Mouse (Mus musculus) stomach, embryonic 16.5 days (tissue): Measurements from ENCODE around the gene Gen1. TPM values are rescaled to one million over a fixed set of nuclear protein-coding genes. Genes with fewer than 3 reads are reported as not detected.

Experiments
- ATAC-seq: fragments of 200-750 bp; cut with Nextera tagmentation; 2 replicates; pipeline ENCODE4 v1.8.0; 2017; ENCODE audit warnings: moderate number of reproducible peaks, moderate TSS enrichment; ENCODE audit not compliant: insufficient read depth, low FRiP score
- H3K27ac ChIP-seq: fragments of 300-500 bp; sonication (generic); 2 replicates; pipeline ENCODE4 v1.5.1; 2014; ENCODE audit warnings: low read length
- H3K27me3 ChIP-seq: fragments of 300-500 bp; sonication (generic); 2 replicates; pipeline ENCODE4 v1.6.1; 2014; ENCODE audit warnings: low read length, control low read depth, mixed read lengths; ENCODE audit not compliant: control insufficient read depth, insufficient read depth
- H3K36me3 ChIP-seq: fragments of 300-500 bp; sonication (generic); 2 replicates; pipeline ENCODE4 v1.6.1; 2014; ENCODE audit warnings: low read length; ENCODE audit not compliant: control insufficient read depth, insufficient read depth
- H3K4me1 ChIP-seq: fragments of 300-500 bp; sonication (generic); 2 replicates; pipeline ENCODE4 v1.6.1; 2014; ENCODE audit warnings: low read length, control low read depth, mixed read lengths; ENCODE audit not compliant: control insufficient read depth, insufficient read depth
- H3K4me2 ChIP-seq: fragments of 300-500 bp; sonication (generic); 2 replicates; pipeline ENCODE4 v1.6.1; 2014; ENCODE audit warnings: low read depth, low read length, mixed read lengths
- H3K4me3 ChIP-seq: fragments of 300-500 bp; sonication (generic); replicated peaks from 2 replicates; pipeline ENCODE4 v1.5.1; 2014; ENCODE audit warnings: mild to moderate bottlenecking, low read length
- H3K9ac ChIP-seq: fragments of 300-500 bp; sonication (generic); 2 replicates; pipeline ENCODE4 v1.6.1; 2014; ENCODE audit warnings: low read length
- H3K9me3 ChIP-seq: fragments of 300-500 bp; sonication (generic); replicated peaks from 2 replicates; pipeline ENCODE4 v1.6.1; 2016; ENCODE audit warnings: low read length, control low read depth; ENCODE audit not compliant: control insufficient read depth
- WGBS: fragments of 180-500 bp; shearing (Covaris S2); extraction: QIAGEN DNeasy Blood & Tissue Kit; methylation state at CpG from one replicate; pipeline ENCODE4 v1.1.7; 2014; 5-methylcytosine and 5-hydroxymethylcytosine counted together
- microRNA-seq: library from miRNA; unstranded; fragments of <30 nt; microRNA quantifications from one replicate; pipeline ENCODE4, GENCODE M21; 2016
- polyA plus RNA-seq: library from polyadenylated mRNA; unstranded; fragments of >200 nt; fragmentation: Nextera tagmentation; extraction: Ambion mirVana; gene quantifications from 2 replicates; pipeline ENCODE4 v1.2.1, GENCODE M21; 2015

The Gen1 gene
- polyA plus RNA-seq, 1 experiment from 2014 or later: 8.2 TPM

GRCm38 (mm10) chr12:11202476-11202875, 63.1 kb downstream of the Gen1 start:
- no peak overlapping the region for H3K4me3 ChIP-seq
- H3K9ac ChIP-seq: no peak overlapping the region
- H3K27ac ChIP-seq: no peak overlapping the region
- H3K4me2 ChIP-seq: no peak overlapping the region
- H3K27me3 ChIP-seq: no peaks in the 10 kb centered on the region
- H3K9me3 ChIP-seq: no peaks in the 10 kb centered on the region
- ATAC-seq: no peak
- 85% methylated on average over 8 of the region's 8 CpGs for WGBS
- H3K4me1 ChIP-seq: 0 out of 2 replicates have a peak, but pooled peaks cover 9% of the 10 kb centered on the region
- H3K36me3 ChIP-seq: no peaks in the 10 kb centered on the region

DNA sequence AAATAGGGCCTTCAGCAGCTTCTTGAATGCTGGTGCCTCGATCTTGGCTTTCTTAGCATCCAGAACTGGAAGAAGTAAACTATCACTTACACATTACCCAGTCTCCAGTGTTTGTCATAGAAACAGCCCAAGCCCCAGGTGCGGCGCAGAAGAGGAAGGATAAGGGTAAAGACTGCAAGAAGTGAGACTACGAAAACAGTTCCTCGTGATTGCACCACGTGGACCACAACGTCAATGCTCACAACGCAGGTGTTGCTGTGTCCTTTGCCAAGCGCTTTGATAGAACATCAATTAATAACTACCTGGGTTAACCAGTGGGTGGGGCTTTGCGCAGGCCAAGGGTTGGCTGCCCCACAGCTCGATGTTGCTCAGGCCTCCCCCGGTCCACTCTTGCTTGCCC, 64.9 kb downstream of the Gen1 start:
- no peak overlapping the region for H3K9ac ChIP-seq
- no peaks in the 10 kb centered on the region for H3K27me3 ChIP-seq
- H3K9me3 ChIP-seq: no peaks in the 10 kb centered on the region
- no peak overlapping the region for H3K4me2 ChIP-seq
- ATAC-seq: no peak
- H3K36me3 ChIP-seq: no peaks in the 10 kb centered on the region
- 93% methylated on average over 12 of the region's 12 CpGs for WGBS
- H3K4me3 ChIP-seq: no peak overlapping the region
- H3K27ac ChIP-seq: no peak overlapping the region
- 0 out of 2 replicates have a peak, but pooled peaks cover 9% of the 10 kb centered on the region for H3K4me1 ChIP-seq

DNA sequence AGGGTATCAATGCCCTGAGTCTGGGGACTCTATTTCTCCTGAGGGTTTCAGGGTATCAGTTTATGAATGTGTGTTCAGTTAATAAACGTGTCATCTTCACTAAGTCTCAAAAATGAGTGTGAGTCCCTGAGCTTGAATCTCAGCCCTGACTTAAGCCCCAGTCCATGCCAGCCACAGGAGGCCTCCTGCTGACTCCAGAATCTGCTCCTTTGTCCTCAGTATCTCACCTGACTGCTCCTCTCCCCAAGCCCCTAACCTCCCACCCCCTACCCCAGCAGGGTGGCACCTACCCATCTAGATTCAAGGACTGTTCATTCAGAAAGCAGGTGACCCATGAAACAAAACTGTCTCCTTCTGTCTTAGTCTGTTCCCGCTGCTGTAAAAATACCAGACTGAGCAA, 67.0 kb downstream of the Gen1 start:
- H3K36me3 ChIP-seq: no peaks in the 10 kb centered on the region
- no peak for ATAC-seq
- 58% methylated on average over 2 of the region's 2 CpGs for WGBS

DNA sequence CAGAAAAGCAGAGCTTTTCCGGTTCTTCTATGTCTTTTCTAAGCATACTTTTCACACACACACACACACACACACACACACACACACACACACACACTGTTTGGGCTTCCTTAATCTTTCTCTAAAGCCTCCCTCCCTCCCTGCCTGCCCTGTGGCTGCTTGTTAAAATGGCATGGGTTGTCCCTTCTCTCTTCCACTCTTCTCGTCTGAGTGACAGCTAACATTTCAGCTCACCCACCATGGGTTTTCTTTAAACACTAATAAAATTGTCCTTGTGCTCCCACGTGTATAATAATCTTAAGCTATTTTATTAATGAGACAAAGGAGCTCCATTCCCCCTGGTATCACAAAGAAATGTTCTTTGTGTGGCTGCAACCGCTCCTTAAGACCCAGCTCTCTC, 67.6 kb downstream of the Gen1 start:
- Histone ChIP-seq H3K9me3 (no peaks in the 10 kb centered on the region), H3K4me2 (no peak overlapping the region), H3K4me1 (no peaks in the 10 kb centered on the region), H3K9ac (no peak overlapping the region), H3K4me3 (no peak overlapping the region), H3K36me3 (no peaks in the 10 kb centered on the region), H3K27me3 (no peaks in the 10 kb centered on the region), H3K27ac (no peak overlapping the region)
- ATAC-seq: no peak
- whole genome bisulfite sequencing: 50% methylated on average over 4 of the region's 4 CpGs

More for the DNA sequence above, 67.0 kb downstream of the Gen1 start:
- H3K9ac ChIP-seq: no peak overlapping the region
- H3K4me3 ChIP-seq: no peak overlapping the region
- H3K4me1 ChIP-seq: 0 out of 2 replicates have a peak, but pooled peaks cover 4% of the 10 kb centered on the region
- no peak overlapping the region for H3K27ac ChIP-seq
- no peaks in the 10 kb centered on the region for H3K9me3 ChIP-seq
- H3K27me3 ChIP-seq: no peaks in the 10 kb centered on the region
- H3K4me2 ChIP-seq: no peak overlapping the region

- Histone ChIP-seq H3K4me1 (no peaks in the 10 kb centered on the region), H3K27me3 (no peaks in the 10 kb centered on the region), H3K9me3 (no peaks in the 10 kb centered on the region), H3K27ac (no peak overlapping the region), H3K4me3 (no peak overlapping the region), H3K4me2 (peak overlapping the region; percentile 49), H3K9ac (peak overlapping the region; percentile 52; the same call in 1 of the 2 replicates), H3K36me3 (no peaks in the 10 kb centered on the region)
- 45% methylated on average over 5 of the region's 5 CpGs for WGBS
- no peak for ATAC-seq
These were observed 68.8 kb downstream of the Gen1 start for GRCm38 (mm10) chr12:11196830-11197229.

- ATAC-seq: peak; percentile 80; the same call in 1 of the 2 replicates
- 4% methylated on average over 17 of the region's 19 CpGs for WGBS
- Histone ChIP-seq H3K9ac (peak overlapping the region; percentile 52; the same call in 1 of the 2 replicates), H3K36me3 (no peaks in the 10 kb centered on the region), H3K27me3 (no peaks in the 10 kb centered on the region), H3K4me3 (peak overlapping the region; percentile 9; the same call in 1 of the 2 replicates), H3K4me2 (peak overlapping the region; percentile 49), H3K27ac (no peak overlapping the region), H3K4me1 (no peaks in the 10 kb centered on the region), H3K9me3 (no peaks in the 10 kb centered on the region)
These were observed 69.4 kb downstream of the Gen1 start for GRCm38 (mm10) chr12:11196142-11196597.

DNA sequence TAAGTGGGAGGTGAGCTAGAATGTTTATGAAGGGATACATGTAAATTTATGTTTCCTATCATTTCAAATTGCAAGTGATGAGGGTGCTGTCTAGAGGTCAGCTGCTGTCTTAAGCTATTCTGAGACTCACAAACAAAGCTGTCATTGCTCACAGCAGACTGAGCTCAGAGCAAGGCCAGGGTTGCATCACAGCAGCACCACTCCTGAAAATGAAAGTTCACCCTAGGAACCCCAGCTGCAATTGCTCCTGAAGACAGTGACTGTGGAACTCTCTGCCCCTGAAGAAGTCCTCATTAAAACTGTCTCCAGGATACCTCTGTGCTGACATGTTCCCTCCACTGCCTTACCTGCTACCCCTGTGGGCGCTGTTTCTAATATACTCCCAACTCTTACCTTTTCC, 70.6 kb downstream of the Gen1 start:
- Histone ChIP-seq H3K27ac (no peak overlapping the region), H3K27me3 (no peaks in the 10 kb centered on the region), H3K4me1 (no peaks in the 10 kb centered on the region), H3K4me3 (no peak overlapping the region), H3K9ac (no peak overlapping the region), H3K4me2 (no peak overlapping the region), H3K9me3 (no peaks in the 10 kb centered on the region), H3K36me3 (no peaks in the 10 kb centered on the region)
- WGBS: 88% methylated on average over 1 of the region's 1 CpGs
- no peak for ATAC-seq

Small RNA genes lying within 50 kb of the gene (microRNA-seq; reads per million reads assigned to microRNA genes)
- gene Mir7675: not detected

Other genes with a start within 250 kb of the Gen1 start
- 9.8 and 10.5 TPM in 2 replicates for gene Kcns3, start 114.7 kb downstream of the Gen1 start, polyA plus RNA-seq
- gene Msgn1, start 56.8 kb downstream of the Gen1 start, polyA plus RNA-seq: not detected in 2 replicates
- 109 and 125 TPM in 2 replicates for gene Smc6, start 85 bp upstream of the Gen1 start, polyA plus RNA-seq
- gene Vsnl1, start 170.8 kb upstream of the Gen1 start, polyA plus RNA-seq: 1.0 and 2.2 TPM in 2 replicates
- gene Rad51ap2, start 190.3 kb upstream of the Gen1 start, polyA plus RNA-seq: 0.17 and 0.28 TPM in 2 replicates